In the genomic region with DNA sequence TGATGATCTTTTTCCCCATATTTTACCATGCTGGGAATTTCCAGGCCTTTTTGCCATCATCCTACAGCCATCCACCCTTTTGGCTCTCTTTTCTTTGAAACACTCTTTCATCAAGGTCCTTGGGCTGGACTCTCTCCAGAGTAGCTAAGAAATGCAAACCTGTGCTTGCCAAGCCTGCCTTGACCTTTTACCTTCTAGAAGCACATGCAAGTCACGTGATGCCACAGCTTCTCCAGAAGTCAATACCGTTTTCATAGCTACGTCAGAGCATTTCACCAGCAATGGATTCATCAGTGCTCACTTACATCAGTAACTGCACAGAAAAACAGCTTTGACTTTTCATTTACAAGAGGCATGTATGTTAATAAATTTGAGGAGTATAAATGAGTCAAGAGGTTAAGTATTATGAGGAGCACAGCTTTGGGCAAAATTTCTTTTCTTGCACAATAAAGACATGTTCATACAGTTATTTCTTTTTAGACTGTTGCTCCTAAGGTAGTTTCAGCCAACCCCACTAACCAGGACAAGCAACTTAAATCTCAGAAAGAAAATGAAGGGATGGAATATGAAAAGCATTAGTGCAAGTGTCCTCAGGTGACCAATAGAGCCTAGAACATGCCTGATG, we compare ENCODE assay signal across 28 mouse cellular contexts.
DNase-seq lines count a peak whose midpoint lies in the region; ATAC-seq and TF ChIP-seq lines count a peak whose summit lies in the region.
"Had no signal": no experiment of that assay in that cellular context is flagged by ENCODE, and none has a peak within 500 bp of the region (broad histone marks: within the 10 kb centered on the region; RNA-seq: fewer than 3 reads in every experiment).

No protein-coding gene starts in this region.

- no peak for TF ChIP-seq RAD21 in CH12.LX (IDR thresholded peaks at IDR 0.05; ENCODE audit: low read depth, low read length)

- H3K4me3 ChIP-seq in kidney, embryonic 15.5 days (replicated peaks), result no peak overlapping the region
- H3K4me3 ChIP-seq in CH12.LX (replicated peaks in 1 of 3; ENCODE audit: low read depth in 2 of 3, low read length in 2 of 3, poor library complexity in 1 of 3), result no peak overlapping the region
- no peak overlapping the region for H3K4me3 ChIP-seq in forebrain, embryonic 16.5 days (replicated peaks; ENCODE audit: low read length)
- H3K4me3 ChIP-seq: embryonic facial prominence, embryonic 10.5 days; embryonic facial prominence, embryonic 15.5 days; forebrain, embryonic 13.5 days; limb, embryonic 13.5 days; liver, embryonic 13.5 days; midbrain, embryonic 13.5 days; neural tube, embryonic 13.5 days had no signal

- TF ChIP-seq POLR2A in CH12.LX (IDR thresholded peaks at IDR 0.05; ENCODE audit: low read depth, low read length), result no peak

- H3K36me3 ChIP-seq in kidney, embryonic 15.5 days, result no peaks in the 10 kb centered on the region
- H3K36me3 ChIP-seq in CH12.LX (replicated peaks in 1 of 2; ENCODE audit: control insufficient read depth in 1 of 2, insufficient read depth in 1 of 2, low read length in 1 of 2), result no peaks in the 10 kb centered on the region
- H3K36me3 ChIP-seq in forebrain, embryonic 16.5 days (ENCODE audit: control insufficient read depth, insufficient read depth), result no peaks in the 10 kb centered on the region
- H3K36me3 ChIP-seq: embryonic facial prominence, embryonic 10.5 days; embryonic facial prominence, embryonic 15.5 days; limb, embryonic 13.5 days; liver, embryonic 13.5 days; midbrain, embryonic 13.5 days; neural tube, embryonic 13.5 days had no signal

- TF ChIP-seq CTCF in CH12.LX (conservative IDR thresholded peaks at IDR 0.05 in 1 of 2, IDR thresholded peaks at IDR 0.05 in 1 of 2; ENCODE audit: low read depth in 2 of 2, low read length in 2 of 2), result no peak

- DNase-seq in kidney, adult 18-20 months, result peak; percentile 26
- no peak for DNase-seq in CH12.LX (ENCODE audit: extremely low read depth)
- DNase-seq in adipocyte (ENCODE audit: low spot score), result peak; percentile 6
- peak; percentile 77 for DNase-seq in gonadal fat pad, adult 2 months (ENCODE audit: low read depth)
- DNase-seq in cerebellum, adult 9-11 months, result no peak
- no peak for DNase-seq in right cerebral cortex, adult 18-20 months
- DNase-seq: B cell, adult 2 months; cerebellum, adult 2 months; cerebellum, postnatal 25 days; gastrocnemius, postnatal 25 days; heart, adult 18-20 months; heart, postnatal 36 days; liver, embryonic 13.5 days; lung, adult 18-20 months; lung, postnatal 4 days; thymus, postnatal 4 days had no signal

- no peak overlapping the region for H3K9ac ChIP-seq in kidney, embryonic 15.5 days
- H3K9ac ChIP-seq in CH12.LX (ENCODE audit: insufficient read depth, low read depth), result no peak overlapping the region
- no peak overlapping the region for H3K9ac ChIP-seq in forebrain, embryonic 16.5 days (replicated peaks; ENCODE audit: low read depth, low read length)
- H3K9ac ChIP-seq: embryonic facial prominence, embryonic 15.5 days; forebrain, embryonic 13.5 days; hindbrain, embryonic 14.5 days; limb, embryonic 13.5 days; liver, embryonic 13.5 days; midbrain, embryonic 13.5 days; neural tube, embryonic 13.5 days had no signal

- no peak for TF ChIP-seq EP300 in CH12.LX (IDR thresholded peaks at IDR 0.05; ENCODE audit: low read length)

- no peak overlapping the region for H3K4me2 ChIP-seq in kidney, embryonic 15.5 days
- H3K4me2 ChIP-seq in CH12.LX (ENCODE audit: insufficient read depth, low read depth, poor library complexity, severe bottlenecking), result no peak overlapping the region
- H3K4me2 ChIP-seq in forebrain, embryonic 16.5 days (ENCODE audit: low read length), result no peak overlapping the region
- H3K4me2 ChIP-seq: embryonic facial prominence, embryonic 15.5 days; forebrain, embryonic 13.5 days; heart, embryonic 11.5 days; hindbrain, embryonic 14.5 days; limb, embryonic 13.5 days; liver, embryonic 13.5 days; midbrain, embryonic 13.5 days; neural tube, embryonic 13.5 days had no signal

- H3K4me1 ChIP-seq in kidney, embryonic 15.5 days, result no peaks in the 10 kb centered on the region
- peaks cover 0 to 12% of the 10 kb centered on the region in 2 experiments; a peak in 2 of 4 replicates for H3K4me1 ChIP-seq in CH12.LX (ENCODE audit: control insufficient read depth in 1 of 2, insufficient read depth in 2 of 2)
- no peaks in the 10 kb centered on the region for H3K4me1 ChIP-seq in forebrain, embryonic 16.5 days (replicated peaks; ENCODE audit: control insufficient read depth, insufficient read depth, low read length)
- H3K4me1 ChIP-seq: embryonic facial prominence, embryonic 15.5 days; forebrain, embryonic 13.5 days; limb, embryonic 13.5 days; liver, embryonic 13.5 days; midbrain, embryonic 13.5 days had no signal

- in situ Hi-C loops in CH12.LX (cut with MboI; ENCODE audit: low pct_ligation_motif_present, low pct_unique_long_range_greater_than_20kb, low sequenced_read_pairs), result no loop called here

- H3K27ac ChIP-seq in kidney, embryonic 15.5 days, result no peak overlapping the region
- H3K27ac ChIP-seq in CH12.LX (ENCODE audit: insufficient read depth, low read depth), result no peak overlapping the region
- H3K27ac ChIP-seq in forebrain, embryonic 16.5 days (ENCODE audit: low read length), result no peak overlapping the region
- H3K27ac ChIP-seq: embryonic facial prominence, embryonic 10.5 days; embryonic facial prominence, embryonic 15.5 days; forebrain, embryonic 13.5 days; hindbrain, embryonic 14.5 days; limb, embryonic 13.5 days; liver, embryonic 13.5 days; midbrain, embryonic 13.5 days; neural tube, embryonic 13.5 days had no signal

- 81% methylated on average over 3 of the region's 3 CpGs for WGBS in kidney, embryonic 15.5 days
- 88% methylated on average over 3 of the region's 3 CpGs for WGBS in forebrain, embryonic 16.5 days

- dilution Hi-C loops in CH12.LX (cut with MboI; ENCODE audit: extremely low pct_ligation_motif_present, extremely low pct_unique_long_range_greater_than_20kb, low sequenced_read_pairs), result no loop called here

- no peaks in the 10 kb centered on the region for H3K27me3 ChIP-seq in kidney, embryonic 15.5 days
- H3K27me3 ChIP-seq in CH12.LX (replicated peaks), result no peaks in the 10 kb centered on the region
- H3K27me3 ChIP-seq in forebrain, embryonic 16.5 days (replicated peaks; ENCODE audit: control insufficient read depth, insufficient read depth, low read length), result no peaks in the 10 kb centered on the region
- H3K27me3 ChIP-seq: embryonic facial prominence, embryonic 15.5 days; forebrain, embryonic 13.5 days; limb, embryonic 13.5 days; liver, embryonic 13.5 days; midbrain, embryonic 13.5 days; neural tube, embryonic 13.5 days had no signal

- no peaks in the 10 kb centered on the region for H3K79me2 ChIP-seq in CH12.LX (replicated peaks; ENCODE audit: control insufficient read depth, extremely low read depth, insufficient read depth, poor library complexity, severe bottlenecking)

- H3K9me3 ChIP-seq in kidney, embryonic 15.5 days (replicated peaks), result no peaks in the 10 kb centered on the region
- H3K9me3 ChIP-seq in CH12.LX (replicated peaks; ENCODE audit: low read length), result no peaks in the 10 kb centered on the region
- no peaks in the 10 kb centered on the region for H3K9me3 ChIP-seq in forebrain, embryonic 16.5 days (ENCODE audit: control insufficient read depth, low read length)
- H3K9me3 ChIP-seq: embryonic facial prominence, embryonic 10.5 days; embryonic facial prominence, embryonic 15.5 days; forebrain, embryonic 13.5 days; limb, embryonic 13.5 days; liver, embryonic 13.5 days; midbrain, embryonic 13.5 days; neural tube, embryonic 13.5 days had no signal

- no peak for ATAC-seq in kidney, embryonic 15.5 days (replicated peaks; ENCODE audit: low FRiP score)
- ATAC-seq in forebrain, embryonic 16.5 days, result no peak
- ATAC-seq: forebrain, embryonic 13.5 days; intestine, postnatal 0 days; lung, postnatal 0 days; midbrain, embryonic 13.5 days had no signal

TF ChIP-seq in CH12.LX, 34 proteins besides CTCF, POLR2A, EP300 and RAD21:
- no peak for TF ChIP-seq IRF4 (IDR thresholded peaks at IDR 0.05; ENCODE audit: low read depth, low read length)
- TF ChIP-seq E2F4 (IDR thresholded peaks at IDR 0.05; ENCODE audit: insufficient replicate concordance, low read depth, low read length), result no peak
- TF ChIP-seq POLR2AphosphoS2 (IDR thresholded peaks at IDR 0.05; ENCODE audit: low read depth, low read length), result no peak
- TF ChIP-seq GABPA (IDR thresholded peaks at IDR 0.05; ENCODE audit: insufficient replicate concordance, low read depth, low read length), result no peak
- TF ChIP-seq UBTF (IDR thresholded peaks at IDR 0.05; ENCODE audit: low read depth, low read length), result no peak
- no peak for TF ChIP-seq USF2 (conservative IDR thresholded peaks at IDR 0.05; ENCODE audit: low read depth, low read length)
- TF ChIP-seq BHLHE40 (IDR thresholded peaks at IDR 0.05; ENCODE audit: low read depth, low read length), result peak; percentile 46

Comparison
In these comparisons a context has a peak if more than half of its experiments do, and no peak if none do; other contexts are left out.
1. DNase-seq: peak in kidney, adult 18-20 months (single experiment), adipocyte (single experiment) and gonadal fat pad, adult 2 months (single experiment); none in CH12.LX (single experiment), cerebellum, adult 9-11 months (single experiment) and right cerebral cortex, adult 18-20 months (single experiment).